In genomic region chr9:53825318-53825717, GRCm38 (mm10) we compare ENCODE assay signal across 8 mouse cellular contexts. TPM values are rescaled to one million over a fixed set of nuclear protein-coding genes. Genes with fewer than 3 reads are reported as not detected.
DNase-seq lines count a peak whose midpoint lies in the region; ATAC-seq and TF ChIP-seq lines count a peak whose summit lies in the region.

No protein-coding gene starts in this region.

- no peaks in the 10 kb centered on the region for H3K4me1 ChIP-seq in embryonic facial prominence, embryonic 14.5 days (ENCODE audit: control insufficient read depth, insufficient read depth, low read length)
- peaks cover 8% of the 10 kb centered on the region; the same call in 1 of the 2 replicates for H3K4me1 ChIP-seq in liver, embryonic 12.5 days
- H3K4me1 ChIP-seq in stomach, postnatal 0 days (replicated peaks; ENCODE audit: control insufficient read depth, insufficient read depth) = no peaks in the 10 kb centered on the region

- H3K9ac ChIP-seq in embryonic facial prominence, embryonic 14.5 days (ENCODE audit: low read depth, low read length) = no peak overlapping the region
- H3K9ac ChIP-seq in liver, embryonic 12.5 days = no peak overlapping the region
- H3K9ac ChIP-seq in stomach, postnatal 0 days (ENCODE audit: low read length) = no peak overlapping the region

- H3K27me3 ChIP-seq in embryonic facial prominence, embryonic 14.5 days (replicated peaks; ENCODE audit: control insufficient read depth, insufficient read depth, low read length) = peaks cover 10% of the 10 kb centered on the region; the same call in 1 of the 2 replicates
- peaks cover 18% of the 10 kb centered on the region for H3K27me3 ChIP-seq in liver, embryonic 12.5 days (replicated peaks)
- H3K27me3 ChIP-seq in stomach, postnatal 0 days (ENCODE audit: control insufficient read depth, insufficient read depth, low read length) = no peaks in the 10 kb centered on the region

- H3K4me2 ChIP-seq in embryonic facial prominence, embryonic 14.5 days (ENCODE audit: low read depth, low read length) = no peak overlapping the region
- H3K4me2 ChIP-seq in liver, embryonic 12.5 days = peak overlapping the region; percentile 15; the same call in 1 of the 2 replicates
- H3K4me2 ChIP-seq in stomach, postnatal 0 days (replicated peaks; ENCODE audit: low read depth) = no peak overlapping the region

- H3K27ac ChIP-seq in embryonic facial prominence, embryonic 14.5 days (replicated peaks; ENCODE audit: low read depth, low read length) = no peak overlapping the region
- no peak overlapping the region for H3K27ac ChIP-seq in liver, embryonic 12.5 days
- H3K27ac ChIP-seq in stomach, postnatal 0 days (replicated peaks) = no peak overlapping the region

- no peak for TF ChIP-seq EP300 in stomach, postnatal 0 days (optimal IDR thresholded peaks at IDR 0.05)

- TF ChIP-seq CTCF in stomach, postnatal 0 days (IDR thresholded peaks at IDR 0.05; ENCODE audit: low read depth) = peak; percentile 83

- 6% methylated on average over 9 of the region's 9 CpGs for WGBS in embryonic facial prominence, embryonic 14.5 days
- 8% methylated on average over 9 of the region's 9 CpGs for WGBS in liver, embryonic 12.5 days (ENCODE audit: insufficient replicate concordance)
- WGBS in stomach, postnatal 0 days = 6% methylated on average over 9 of the region's 9 CpGs

- no peaks in the 10 kb centered on the region for H3K9me3 ChIP-seq in embryonic facial prominence, embryonic 14.5 days (ENCODE audit: control insufficient read depth, low read length)
- H3K9me3 ChIP-seq in liver, embryonic 12.5 days (replicated peaks) = no peaks in the 10 kb centered on the region
- H3K9me3 ChIP-seq in stomach, postnatal 0 days (ENCODE audit: control insufficient read depth, low read length) = no peaks in the 10 kb centered on the region

- ATAC-seq in embryonic facial prominence, embryonic 14.5 days (ENCODE audit: low read depth) = no peak
- 0 out of 2 replicates have a peak, but pooled peaks have one; percentile 51 for ATAC-seq in liver, embryonic 12.5 days
- peak; percentile 32; the same call in 1 of the 2 replicates for ATAC-seq in stomach, postnatal 0 days (ENCODE audit: low FRiP score, low TSS enrichment)

- peak; percentile 3 to 4 for DNase-seq in cerebellum, adult 18-20 months
- DNase-seq in cerebellum, adult 9-10 months = no peak
- DNase-seq in right cerebral cortex, postnatal 4 days = peak; percentile 12
- DNase-seq in right cerebral cortex, postnatal 36 days (ENCODE audit: low spot score in 2 of 2) = no peak
- DNase-seq in embryonic facial prominence, embryonic 14.5 days (ENCODE audit: low spot score) = peak; percentile 46
- DNase-seq in stomach, postnatal 0 days (ENCODE audit: low spot score) = peak; percentile 34
- DNase-seq in left cerebral cortex, adult 9 months (ENCODE audit: low spot score in 2 of 2) = no peak

- no peak overlapping the region for H3K4me3 ChIP-seq in embryonic facial prominence, embryonic 14.5 days (ENCODE audit: low read depth, low read length)
- H3K4me3 ChIP-seq in liver, embryonic 12.5 days = no peak overlapping the region
- H3K4me3 ChIP-seq in stomach, postnatal 0 days (ENCODE audit: low read depth, low read length) = no peak overlapping the region

- no peaks in the 10 kb centered on the region for H3K36me3 ChIP-seq in embryonic facial prominence, embryonic 14.5 days (ENCODE audit: control insufficient read depth, insufficient read depth, low read length)
- H3K36me3 ChIP-seq in liver, embryonic 12.5 days = no peaks in the 10 kb centered on the region
- no peaks in the 10 kb centered on the region for H3K36me3 ChIP-seq in stomach, postnatal 0 days (ENCODE audit: control insufficient read depth, insufficient read depth, low read length)

RNA-seq across cellular contexts. Expression of gene Sln, which starts 24.6 kb away (rescaled TPM):
- polyA plus RNA-seq in embryonic facial prominence, embryonic 14.5 days (2014; fragmentation: Nextera tagmentation; extraction: Ambion mirVana) = 177 and 295 TPM in 2 replicates
- polyA plus RNA-seq in liver, embryonic 12.5 days (2016; fragmentation: Nextera tagmentation; extraction: Ambion mirVana) = 0.15 and 0.49 TPM in 2 replicates
- polyA plus RNA-seq in stomach, postnatal 0 days (2015; fragmentation: Nextera tagmentation; extraction: Ambion mirVana) = 0.30 and 0.80 TPM in 2 replicates

RNA-seq across cellular contexts. Expression of gene Slc35f2, which starts 54.0 kb away (rescaled TPM):
- 4.3 and 4.7 TPM in 2 replicates for polyA plus RNA-seq in embryonic facial prominence, embryonic 14.5 days (2014; fragmentation: Nextera tagmentation; extraction: Ambion mirVana)
- polyA plus RNA-seq in liver, embryonic 12.5 days (2016; fragmentation: Nextera tagmentation; extraction: Ambion mirVana) = 0.52 and 0.67 TPM in 2 replicates
- polyA plus RNA-seq in stomach, postnatal 0 days (2015; fragmentation: Nextera tagmentation; extraction: Ambion mirVana) = 6.5 and 6.7 TPM in 2 replicates

Comparison
In these comparisons a context has a peak if more than half of its experiments do, and no peak if none do; other contexts are left out.
1. DNase-seq: peak in cerebellum, adult 18-20 months (2 of 2), right cerebral cortex, postnatal 4 days (single experiment), embryonic facial prominence, embryonic 14.5 days (single experiment) and stomach, postnatal 0 days (single experiment); none in cerebellum, adult 9-10 months (single experiment), right cerebral cortex, postnatal 36 days (0 of 2) and left cerebral cortex, adult 9 months (0 of 2).
2. RNA of gene Sln, which starts 24.6 kb away (polyA plus RNA-seq): 177 to 295 TPM in embryonic facial prominence, embryonic 14.5 days; 0.30 to 0.80 TPM in stomach, postnatal 0 days and 0.15 to 0.49 TPM in liver, embryonic 12.5 days; every median in the first group is over 10 times any median in the second.